Mouse (Mus musculus) hindbrain, embryonic 11.5 days (tissue): Measurements from ENCODE around the gene Arrdc5. TPM values are rescaled to one million over a fixed set of nuclear protein-coding genes. Genes with fewer than 3 reads are reported as not detected.
"Not testable (repeated sequence)": the region's sequence is repeated elsewhere in the genome, so short reads cannot be mapped to it uniquely, and the experiment has no call there.

Experiments
- ATAC-seq: fragments of 200-750 bp; cut with Nextera tagmentation; 2 replicates; pipeline ENCODE4 v1.8.0; 2017; ENCODE audit warnings: mild to moderate bottlenecking, moderate TSS enrichment, moderate library complexity; ENCODE audit not compliant: low FRiP score
- DNase-seq: peaks from one replicate; pipeline ENCODE4 v3.0.0-alpha.2; 2015; ENCODE audit warnings: low spot score
- H3K27ac ChIP-seq: fragments of 300-500 bp; sonication (generic); 2 replicates; pipeline ENCODE4 v1.5.1; 2014; ENCODE audit warnings: mild to moderate bottlenecking, low read depth, low read length
- H3K27me3 ChIP-seq: fragments of 300-500 bp; sonication (generic); 2 replicates; pipeline ENCODE4 v1.6.1; 2014; ENCODE audit warnings: mild to moderate bottlenecking, low read length, moderate library complexity, mixed read lengths; ENCODE audit not compliant: control insufficient read depth, insufficient read depth
- H3K36me3 ChIP-seq: fragments of 300-500 bp; sonication (generic); 2 replicates; pipeline ENCODE4 v1.6.1; 2014; ENCODE audit warnings: mild to moderate bottlenecking, low read length, moderate library complexity, mixed read lengths; ENCODE audit not compliant: control insufficient read depth, insufficient read depth
- H3K4me1 ChIP-seq: fragments of 300-500 bp; sonication (generic); replicated peaks from 2 replicates; pipeline ENCODE4 v1.6.1; 2014; ENCODE audit warnings: low read length, mixed read lengths; ENCODE audit not compliant: control insufficient read depth, insufficient read depth
- H3K4me2 ChIP-seq: fragments of 300-500 bp; sonication (generic); replicated peaks from 2 replicates; pipeline ENCODE4 v1.6.1; 2014; ENCODE audit warnings: mild to moderate bottlenecking, low read depth, low read length
- H3K4me3 ChIP-seq: fragments of 300-500 bp; sonication (generic); 2 replicates; pipeline ENCODE4 v1.5.1; 2014; ENCODE audit warnings: low read depth, low read length
- H3K9ac ChIP-seq: fragments of 300-500 bp; sonication (generic); 2 replicates; pipeline ENCODE4 v1.6.1; 2014; ENCODE audit warnings: low read depth, low read length
- H3K9me3 ChIP-seq: fragments of 300-500 bp; sonication (generic); 2 replicates; pipeline ENCODE4 v1.6.1; 2016; ENCODE audit warnings: low read length; ENCODE audit not compliant: control insufficient read depth
- WGBS: fragments of 180-500 bp; shearing (Covaris S2); extraction: QIAGEN DNeasy Blood & Tissue Kit; methylation state at CpG from one replicate; pipeline ENCODE4 v1.1.7; 2014; 5-methylcytosine and 5-hydroxymethylcytosine counted together
- polyA plus RNA-seq: library from polyadenylated mRNA; unstranded; fragments of >200 nt; fragmentation: Nextera tagmentation; extraction: Ambion mirVana; gene quantifications from 2 replicates; pipeline ENCODE4 v1.2.1, GENCODE M21; 2014

Arrdc5 gene
- polyA plus RNA-seq, 1 experiment from 2014 or later, result not detected

DNA sequence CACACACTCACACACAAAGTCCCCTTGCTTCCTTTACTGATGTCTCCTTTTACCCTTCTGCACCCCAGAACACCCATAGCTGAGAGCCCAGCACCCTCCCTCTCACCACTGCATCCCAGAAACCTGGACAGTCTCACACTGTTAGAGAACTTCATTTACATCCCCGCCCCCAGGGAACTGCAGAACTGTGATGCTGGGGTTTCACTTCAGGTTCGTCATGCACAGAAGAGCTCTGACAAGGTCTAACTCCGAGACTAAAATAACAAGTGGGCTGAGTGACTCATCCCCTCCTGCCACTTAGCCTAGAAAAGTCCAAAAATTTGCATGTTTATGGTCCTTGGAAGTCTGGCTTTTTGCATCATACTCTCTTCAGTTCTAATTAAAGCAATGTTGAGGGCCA, 33.8 kb downstream of the Arrdc5 start:
- Histone ChIP-seq H3K27me3 (no peaks in the 10 kb centered on the region), H3K9me3 (no peaks in the 10 kb centered on the region), H3K27ac (no peak overlapping the region), H3K4me2 (no peak overlapping the region), H3K36me3 (0 out of 2 replicates have a peak, but pooled peaks cover under 1% of the 10 kb centered on the region), H3K4me3 (no peak overlapping the region), H3K4me1 (no peaks in the 10 kb centered on the region), H3K9ac (no peak overlapping the region)
- no peak for ATAC-seq
- WGBS, result 68% methylated on average over 3 of the region's 3 CpGs
- DNase-seq, result no peak

- H3K36me3 ChIP-seq, result no peaks in the 10 kb centered on the region
Observed at GRCm38 (mm10) chr17:56265869-56266268, 34.2 kb downstream of the Arrdc5 start.

DNA sequence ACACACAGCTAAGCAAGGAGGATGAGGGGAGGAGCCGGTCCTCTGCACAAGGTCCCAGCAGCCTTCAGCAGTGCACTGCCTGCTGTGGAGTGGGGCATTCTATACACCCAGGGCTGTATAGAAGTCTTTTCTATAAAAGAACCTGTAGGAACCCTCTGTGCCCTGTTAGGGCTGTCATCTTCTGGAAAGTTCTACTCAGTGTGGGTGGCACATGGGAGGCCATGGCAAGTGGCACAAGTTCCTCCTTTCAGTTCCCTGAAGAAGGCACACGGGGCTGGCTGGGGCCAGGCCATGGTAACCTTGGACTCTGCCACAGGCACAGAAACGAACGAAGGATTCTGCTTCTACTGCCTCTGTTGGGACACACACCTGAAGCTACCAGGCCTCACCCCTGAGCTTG, 35.1 kb downstream of the Arrdc5 start:
- Histone ChIP-seq H3K4me2 (no peak overlapping the region), H3K4me3 (no peak overlapping the region), H3K27ac (no peak overlapping the region), H3K4me1 (no peaks in the 10 kb centered on the region), H3K36me3 (peaks cover 3% of the 10 kb centered on the region; the same call in 1 of the 2 replicates), H3K9ac (no peak overlapping the region), H3K27me3 (no peaks in the 10 kb centered on the region), H3K9me3 (no peaks in the 10 kb centered on the region)
- 97% methylated on average over 4 of the region's 4 CpGs for WGBS
- ATAC-seq, result no peak
- no peak for DNase-seq

More at GRCm38 (mm10) chr17:56265869-56266268, 34.2 kb downstream of the Arrdc5 start:
- Histone ChIP-seq H3K4me3 (no peak overlapping the region), H3K27ac (no peak overlapping the region), H3K27me3 (no peaks in the 10 kb centered on the region), H3K4me1 (no peaks in the 10 kb centered on the region), H3K4me2 (no peak overlapping the region), H3K9me3 (no peaks in the 10 kb centered on the region), H3K9ac (no peak overlapping the region)
- ATAC-seq (no peak), DNase-seq (no peak)
- 90% methylated on average over 3 of the region's 3 CpGs for WGBS

- Histone ChIP-seq H3K27ac (no peak overlapping the region), H3K27me3 (no peaks in the 10 kb centered on the region), H3K36me3 (peaks cover 6% of the 10 kb centered on the region; the same call in 1 of the 2 replicates), H3K4me3 (no peak overlapping the region), H3K9me3 (no peaks in the 10 kb centered on the region), H3K4me2 (no peak overlapping the region), H3K4me1 (0 out of 2 replicates have a peak, but pooled peaks cover 2% of the 10 kb centered on the region), H3K9ac (no peak overlapping the region)
- ATAC-seq (peak; percentile 77), DNase-seq (peak; percentile 85)
- WGBS, result 22% methylated on average over 8 of the region's 8 CpGs
Observed at GRCm38 (mm10) chr17:56264020-56264419, 36.1 kb downstream of the Arrdc5 start.

GRCm38 (mm10) chr17:56262645-56263094, 37.4 kb downstream of the Arrdc5 start:
- DNase-seq, result no peak
- no peaks in the 10 kb centered on the region for H3K27me3 ChIP-seq
- no peak overlapping the region for H3K4me3 ChIP-seq
- H3K36me3 ChIP-seq, result peaks cover 6% of the 10 kb centered on the region; the same call in 1 of the 2 replicates
- no peaks in the 10 kb centered on the region for H3K9me3 ChIP-seq
- H3K4me1 ChIP-seq, result peaks cover 2% of the 10 kb centered on the region; the same call in 1 of the 2 replicates
- no peak overlapping the region for H3K4me2 ChIP-seq
- 90% methylated on average over 3 of the region's 3 CpGs for WGBS
- H3K9ac ChIP-seq, result no peak overlapping the region
- no peak overlapping the region for H3K27ac ChIP-seq
- ATAC-seq, result no peak

DNA sequence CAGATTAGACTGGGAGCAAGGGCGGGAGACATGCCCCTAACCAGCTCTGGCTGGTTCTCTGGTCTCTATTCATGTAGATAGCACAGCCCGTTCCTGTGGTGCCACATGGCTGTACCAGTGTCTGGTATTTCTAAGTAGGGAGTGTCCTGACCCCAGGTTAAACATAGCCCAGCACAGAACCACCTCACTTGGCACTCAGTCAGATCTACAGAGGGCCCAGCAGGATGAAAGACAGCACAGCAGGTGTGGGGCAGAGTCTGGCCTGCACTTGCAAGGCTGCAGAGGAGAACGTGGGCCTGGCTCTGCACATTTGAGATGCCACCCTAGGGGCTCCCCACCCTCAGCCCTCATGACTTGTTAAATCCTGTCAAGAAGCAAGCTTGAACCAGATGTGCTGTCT, 38.9 kb downstream of the Arrdc5 start:
- Histone ChIP-seq H3K4me3 (no peak overlapping the region), H3K4me2 (no peak overlapping the region), H3K4me1 (peaks cover 5% of the 10 kb centered on the region; the same call in 1 of the 2 replicates), H3K27ac (no peak overlapping the region), H3K9ac (no peak overlapping the region), H3K9me3 (no peaks in the 10 kb centered on the region), H3K27me3 (no peaks in the 10 kb centered on the region), H3K36me3 (peaks cover 6% of the 10 kb centered on the region; the same call in 1 of the 2 replicates)
- DNase-seq (no peak), ATAC-seq (no peak)
- 90% methylated on average over 3 of the region's 3 CpGs for WGBS

GRCm38 (mm10) chr17:56259301-56260037, 40.6 kb downstream of the Arrdc5 start:
- H3K9me3 ChIP-seq, result no peaks in the 10 kb centered on the region
- H3K9ac ChIP-seq, result no peak overlapping the region
- no peak overlapping the region for H3K4me2 ChIP-seq
- WGBS, result 91% methylated on average over 10 of the region's 10 CpGs
- no peak overlapping the region for H3K4me3 ChIP-seq
- ATAC-seq (no peak), DNase-seq (no peak)
- peaks cover 6% of the 10 kb centered on the region; the same call in 1 of the 2 replicates for H3K36me3 ChIP-seq
- H3K27ac ChIP-seq, result no peak overlapping the region
- H3K27me3 ChIP-seq, result no peaks in the 10 kb centered on the region
- H3K4me1 ChIP-seq, result peaks cover 5% of the 10 kb centered on the region; the same call in 1 of the 2 replicates

DNA sequence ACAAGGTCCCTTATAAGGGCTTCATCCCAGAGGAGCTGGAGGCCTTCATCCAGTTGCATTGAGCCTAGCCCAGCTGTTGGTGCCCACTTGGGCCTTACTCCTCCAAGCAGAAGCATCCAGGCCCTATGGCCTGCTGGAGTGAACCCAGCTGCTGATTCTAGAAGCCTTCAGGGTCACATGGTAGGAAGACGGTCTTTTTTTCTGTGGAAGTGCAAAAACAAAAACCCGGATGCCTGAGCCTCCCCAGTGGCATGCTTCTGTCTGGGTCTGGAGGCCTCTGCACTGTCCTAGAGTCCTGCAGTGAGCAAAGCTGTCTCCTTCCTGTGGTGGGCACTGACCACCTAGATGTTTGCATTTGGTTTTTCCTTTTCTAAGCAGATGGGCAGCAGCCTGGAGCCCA, 41.3 kb downstream of the Arrdc5 start:
- H3K4me1 ChIP-seq, DNase-seq, ATAC-seq, H3K27ac ChIP-seq, H3K4me3 ChIP-seq, H3K4me2 ChIP-seq, H3K9me3 ChIP-seq, H3K27me3 ChIP-seq, H3K9ac ChIP-seq, H3K36me3 ChIP-seq: not testable (repeated sequence)
- 72% methylated on average over 2 of the region's 2 CpGs for whole genome bisulfite sequencing

DNA sequence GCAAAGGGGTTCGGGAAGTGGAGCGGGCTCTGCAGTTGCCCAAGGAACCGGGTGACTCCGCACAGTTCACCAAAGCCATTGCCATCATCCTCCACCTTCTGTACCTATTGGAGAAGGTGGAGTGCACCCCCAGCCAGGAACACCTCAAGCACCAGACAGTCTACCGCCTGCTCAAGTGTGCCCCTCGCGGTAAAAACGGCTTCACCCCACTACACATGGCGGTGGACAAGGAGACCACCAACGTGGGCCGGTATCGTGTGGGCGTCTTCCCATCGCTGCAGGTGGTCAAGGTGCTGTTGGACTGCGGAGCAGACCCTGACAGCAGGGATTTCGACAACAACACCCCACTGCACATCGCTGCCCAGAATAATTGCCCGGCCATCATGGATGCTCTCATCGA, 41.8 kb downstream of the Arrdc5 start:
- not testable (repeated sequence) for H3K4me2 ChIP-seq, DNase-seq
- 92% methylated on average over 19 of the region's 19 CpGs for WGBS

More for the DNA sequence above, 41.8 kb downstream of the Arrdc5 start:
- not testable (repeated sequence) for H3K36me3 ChIP-seq, ATAC-seq, H3K9me3 ChIP-seq, H3K27me3 ChIP-seq, H3K27ac ChIP-seq, H3K4me1 ChIP-seq, H3K4me3 ChIP-seq, H3K9ac ChIP-seq
